Mouse (Mus musculus): ENCODE measurements around the gene Dscaml1.

DNA sequence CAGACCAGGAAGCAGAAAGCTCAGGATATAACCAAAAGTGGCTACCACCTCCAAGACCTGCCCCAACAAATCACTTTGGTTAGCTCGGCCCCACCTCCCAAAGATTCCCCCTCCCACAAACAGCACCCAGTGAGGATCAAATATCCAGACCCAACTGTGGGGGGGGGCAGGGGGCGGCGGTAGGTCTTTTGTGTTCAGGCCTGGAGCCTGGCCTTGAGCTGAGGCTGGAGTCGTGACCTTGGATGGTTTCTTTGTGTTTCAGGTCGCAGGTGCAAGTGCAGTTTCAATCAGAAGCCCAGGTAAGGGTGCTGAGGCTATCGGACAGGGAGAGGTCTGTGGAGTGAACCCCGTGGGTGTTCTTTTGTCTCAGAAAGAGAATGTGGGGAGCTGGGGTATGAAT is 35.1 kb upstream of the Dscaml1 start:
- TF ChIP-seq POLR2A (IDR thresholded peaks at IDR 0.05; ENCODE audit: control insufficient read depth in 1 of 2, insufficient read depth in 1 of 2, low read depth in 1 of 2, low read length in 2 of 2, poor library complexity in 1 of 2) (no peak), ETS1 (IDR thresholded peaks at IDR 0.05; ENCODE audit: low read depth, low read length) (no peak), RAD21 (IDR thresholded peaks at IDR 0.05; ENCODE audit: low read depth, low read length) (no peak), NRF1 (IDR thresholded peaks at IDR 0.05; ENCODE audit: insufficient read depth, low read depth, low read length, poor library complexity, severe bottlenecking) (no peak), CTCF (IDR thresholded peaks at IDR 0.05 in 2 of 3, conservative IDR thresholded peaks at IDR 0.05 in 1 of 3; ENCODE audit: control insufficient read depth in 1 of 3, insufficient read depth in 1 of 3, low read depth in 2 of 3, low read length in 3 of 3, poor library complexity in 1 of 3, severe bottlenecking in 1 of 3) (no peak), MXI1 (IDR thresholded peaks at IDR 0.05; ENCODE audit: low read depth, low read length) (no peak), ZNF384 (IDR thresholded peaks at IDR 0.05; ENCODE audit: low read depth, low read length) (no peak), CHD2 (IDR thresholded peaks at IDR 0.05; ENCODE audit: low read length) (no peak)
